Mouse (Mus musculus) neural tube, embryonic 12.5 days (tissue): Measurements from ENCODE around the gene Wnt10a. TPM values are rescaled to one million over a fixed set of nuclear protein-coding genes. Genes with fewer than 3 reads are reported as not detected.

Experiments
- ATAC-seq: fragments of 200-750 bp; cut with Nextera tagmentation; 2 replicates; pipeline ENCODE4 v1.8.0; 2017; ENCODE audit warnings: low read depth, mild to moderate bottlenecking, moderate TSS enrichment, moderate library complexity; ENCODE audit not compliant: low FRiP score
- H3K27ac ChIP-seq: fragments of 300-500 bp; sonication (generic); 2 replicates; pipeline ENCODE4 v1.5.1; 2016
- H3K27me3 ChIP-seq: fragments of 300-500 bp; sonication (generic); replicated peaks from 2 replicates; pipeline ENCODE4 v1.6.1; 2016; ENCODE audit warnings: mild to moderate bottlenecking
- H3K36me3 ChIP-seq: fragments of 300-500 bp; sonication (generic); 2 replicates; pipeline ENCODE4 v1.6.1; 2016; ENCODE audit warnings: mild to moderate bottlenecking
- H3K4me1 ChIP-seq: fragments of 300-500 bp; sonication (generic); 2 replicates; pipeline ENCODE4 v1.6.1; 2016
- H3K4me2 ChIP-seq: fragments of 300-500 bp; sonication (generic); replicated peaks from 2 replicates; pipeline ENCODE4 v1.6.1; 2016; ENCODE audit warnings: mild to moderate bottlenecking
- H3K4me3 ChIP-seq: fragments of 300-500 bp; sonication (generic); 2 replicates; pipeline ENCODE4 v1.5.1; 2016
- H3K9ac ChIP-seq: fragments of 300-500 bp; sonication (generic); 2 replicates; pipeline ENCODE4 v1.6.1; 2016; ENCODE audit warnings: mild to moderate bottlenecking
- H3K9me3 ChIP-seq: fragments of 300-500 bp; sonication (generic); 2 replicates; pipeline ENCODE4 v1.6.1; 2016; ENCODE audit warnings: mild to moderate bottlenecking
- WGBS: fragments of 180-500 bp; shearing (Covaris S2); methylation state at CpG from one replicate; pipeline ENCODE4 v1.1.7; 2016; 5-methylcytosine and 5-hydroxymethylcytosine counted together
- polyA plus RNA-seq: library from polyadenylated mRNA; unstranded; fragments of >200 nt; fragmentation: Nextera tagmentation; extraction: Ambion mirVana; gene quantifications from 2 replicates; pipeline ENCODE4 v1.2.1, GENCODE M21; 2016

Wnt10a gene
- polyA plus RNA-seq: 1.2 and 1.4 TPM in 2 replicates

- no peak for ATAC-seq
- Histone ChIP-seq H3K27ac (no peak within 1 kb of the TSS), H3K27me3 (peaks cover 94% of the 10 kb centered on the region), H3K4me3 (peak within 1 kb of the TSS; percentile 18), H3K9ac (0 out of 2 replicates have a peak within 1 kb of the TSS, but pooled peaks have one; percentile 26), H3K4me2 (peak within 1 kb of the TSS; percentile 55), H3K9me3 (no peaks in the 10 kb centered on the region), H3K36me3 (no peaks in the 10 kb centered on the region), H3K4me1 (peaks cover 32% of the 10 kb centered on the region)
- WGBS: 1% methylated on average over 11 of the region's 11 CpGs
These were observed at the start of gene Wnt10a for GRCm38 (mm10) chr1:74791249-74791648. Gene Wnt10a, plus strand, starts transcription at chr1:74791516.

- H3K36me3 ChIP-seq: no peaks in the 10 kb centered on the region
- no peak overlapping the region for H3K4me2 ChIP-seq
- 67% methylated on average over 5 of the region's 5 CpGs for WGBS
- peaks cover 8% of the 10 kb centered on the region for H3K4me1 ChIP-seq
- H3K4me3 ChIP-seq: no peak overlapping the region
- H3K27me3 ChIP-seq: peaks cover 12% of the 10 kb centered on the region
- H3K9ac ChIP-seq: no peak overlapping the region
- no peaks in the 10 kb centered on the region for H3K9me3 ChIP-seq
- H3K27ac ChIP-seq: no peak overlapping the region
- no peak for ATAC-seq
These were observed 44.0 kb upstream of the Wnt10a start for GRCm38 (mm10) chr1:74747335-74747734.

GRCm38 (mm10) chr1:74748643-74749271, 42.6 kb upstream of the Wnt10a start, which contains the start of gene Prkag3:
Gene Prkag3, minus strand, starts transcription at chr1:74749221.
- H3K36me3 ChIP-seq: no peaks in the 10 kb centered on the region
- no peak within 1 kb of the TSS for H3K27ac ChIP-seq
- H3K4me2 ChIP-seq: peak within 1 kb of the TSS; percentile 56
- ATAC-seq: no peak
- H3K9ac ChIP-seq: no peak within 1 kb of the TSS
- peaks cover 8% of the 10 kb centered on the region for H3K4me1 ChIP-seq
- 10% methylated on average over 30 of the region's 30 CpGs for WGBS
- peaks cover 12% of the 10 kb centered on the region for H3K27me3 ChIP-seq
- H3K4me3 ChIP-seq: 0 out of 2 replicates have a peak within 1 kb of the TSS, but pooled peaks have one; percentile 3
- H3K9me3 ChIP-seq: no peaks in the 10 kb centered on the region

GRCm38 (mm10) chr1:74749301-74749700, 42.0 kb upstream of the Wnt10a start:
- H3K9ac ChIP-seq: no peak overlapping the region
- H3K27me3 ChIP-seq: peaks cover 12% of the 10 kb centered on the region
- 71% methylated on average over 7 of the region's 7 CpGs for WGBS
- peaks cover 8% of the 10 kb centered on the region for H3K4me1 ChIP-seq
- H3K4me2 ChIP-seq: no peak overlapping the region
- H3K27ac ChIP-seq: no peak overlapping the region
- 0 out of 2 replicates have a peak, but pooled peaks have one; percentile 13 for ATAC-seq
- no peaks in the 10 kb centered on the region for H3K36me3 ChIP-seq
- no peak overlapping the region for H3K4me3 ChIP-seq
- no peaks in the 10 kb centered on the region for H3K9me3 ChIP-seq

GRCm38 (mm10) chr1:74750683-74751082, 40.6 kb upstream of the Wnt10a start:
- Histone ChIP-seq H3K9me3 (no peaks in the 10 kb centered on the region), H3K9ac (no peak overlapping the region), H3K4me2 (no peak overlapping the region), H3K27me3 (peaks cover 12% of the 10 kb centered on the region), H3K4me3 (no peak overlapping the region), H3K4me1 (peaks cover 8% of the 10 kb centered on the region), H3K36me3 (no peaks in the 10 kb centered on the region), H3K27ac (no peak overlapping the region)
- WGBS: 86% methylated on average over 4 of the region's 4 CpGs
- no peak for ATAC-seq

GRCm38 (mm10) chr1:74752150-74752549, 39.2 kb upstream of the Wnt10a start:
- no peak overlapping the region for H3K4me2 ChIP-seq
- no peak overlapping the region for H3K9ac ChIP-seq
- no peak overlapping the region for H3K27ac ChIP-seq
- no peak overlapping the region for H3K4me3 ChIP-seq
- peaks cover 12% of the 10 kb centered on the region for H3K27me3 ChIP-seq
- 84% methylated on average over 8 of the region's 8 CpGs for WGBS
- peaks cover 8% of the 10 kb centered on the region for H3K4me1 ChIP-seq
- no peaks in the 10 kb centered on the region for H3K9me3 ChIP-seq
- ATAC-seq: no peak
- H3K36me3 ChIP-seq: no peaks in the 10 kb centered on the region

- Histone ChIP-seq H3K27me3 (peaks cover 12% of the 10 kb centered on the region), H3K9me3 (no peaks in the 10 kb centered on the region), H3K27ac (no peak overlapping the region), H3K4me1 (peaks cover 8% of the 10 kb centered on the region), H3K36me3 (no peaks in the 10 kb centered on the region), H3K4me2 (no peak overlapping the region), H3K4me3 (no peak overlapping the region), H3K9ac (no peak overlapping the region)
- ATAC-seq: no peak
- 91% methylated on average over 3 of the region's 3 CpGs for WGBS
These were observed 38.5 kb upstream of the Wnt10a start for GRCm38 (mm10) chr1:74752833-74753232.

GRCm38 (mm10) chr1:74753266-74753974, 37.9 kb upstream of the Wnt10a start:
- WGBS: 83% methylated on average over 8 of the region's 8 CpGs
- no peaks in the 10 kb centered on the region for H3K36me3 ChIP-seq
- H3K27me3 ChIP-seq: peaks cover 11% of the 10 kb centered on the region
- H3K9ac ChIP-seq: no peak overlapping the region
- H3K4me3 ChIP-seq: no peak overlapping the region
- H3K9me3 ChIP-seq: no peaks in the 10 kb centered on the region
- no peak overlapping the region for H3K27ac ChIP-seq
- peaks cover 8% of the 10 kb centered on the region for H3K4me1 ChIP-seq
- ATAC-seq: no peak
- no peak overlapping the region for H3K4me2 ChIP-seq

GRCm38 (mm10) chr1:74754175-74754785, 37.0 kb upstream of the Wnt10a start:
- Histone ChIP-seq H3K36me3 (no peaks in the 10 kb centered on the region), H3K4me3 (no peak overlapping the region), H3K27ac (no peak overlapping the region), H3K9ac (no peak overlapping the region), H3K27me3 (0 out of 2 replicates have a peak, but pooled peaks cover 2% of the 10 kb centered on the region), H3K4me2 (no peak overlapping the region), H3K9me3 (no peaks in the 10 kb centered on the region), H3K4me1 (no peaks in the 10 kb centered on the region)
- 77% methylated on average over 5 of the region's 5 CpGs for WGBS
- ATAC-seq: no peak

- ATAC-seq: no peak
- H3K27ac ChIP-seq: no peak overlapping the region
- 32% methylated on average over 4 of the region's 4 CpGs for WGBS
These were observed 31.5 kb upstream of the Wnt10a start for GRCm38 (mm10) chr1:74759773-74760172.

GRCm38 (mm10) chr1:74763081-74763480, 28.2 kb upstream of the Wnt10a start:
- Histone ChIP-seq H3K36me3 (no peaks in the 10 kb centered on the region), H3K27ac (no peak overlapping the region), H3K4me1 (no peaks in the 10 kb centered on the region), H3K9me3 (no peaks in the 10 kb centered on the region), H3K4me3 (no peak overlapping the region), H3K9ac (no peak overlapping the region), H3K27me3 (peaks cover 10% of the 10 kb centered on the region), H3K4me2 (no peak overlapping the region)
- ATAC-seq: no peak
- WGBS: 4% methylated on average over 6 of the region's 6 CpGs

More at GRCm38 (mm10) chr1:74759773-74760172, 31.5 kb upstream of the Wnt10a start:
- H3K4me2 ChIP-seq: no peak overlapping the region
- H3K4me3 ChIP-seq: no peak overlapping the region
- H3K27me3 ChIP-seq: 0 out of 2 replicates have a peak, but pooled peaks cover 6% of the 10 kb centered on the region
- H3K9ac ChIP-seq: no peak overlapping the region
- H3K36me3 ChIP-seq: no peaks in the 10 kb centered on the region
- H3K9me3 ChIP-seq: no peaks in the 10 kb centered on the region
- H3K4me1 ChIP-seq: no peaks in the 10 kb centered on the region
